Mouse (Mus musculus): ENCODE measurements around the gene Rab3il1. TPM values are rescaled to one million over a fixed set of nuclear protein-coding genes. Genes with fewer than 3 reads are reported as not detected.

Rab3il1 gene
- polyA plus RNA-seq, 1 experiment: 90.9 TPM

DNA sequence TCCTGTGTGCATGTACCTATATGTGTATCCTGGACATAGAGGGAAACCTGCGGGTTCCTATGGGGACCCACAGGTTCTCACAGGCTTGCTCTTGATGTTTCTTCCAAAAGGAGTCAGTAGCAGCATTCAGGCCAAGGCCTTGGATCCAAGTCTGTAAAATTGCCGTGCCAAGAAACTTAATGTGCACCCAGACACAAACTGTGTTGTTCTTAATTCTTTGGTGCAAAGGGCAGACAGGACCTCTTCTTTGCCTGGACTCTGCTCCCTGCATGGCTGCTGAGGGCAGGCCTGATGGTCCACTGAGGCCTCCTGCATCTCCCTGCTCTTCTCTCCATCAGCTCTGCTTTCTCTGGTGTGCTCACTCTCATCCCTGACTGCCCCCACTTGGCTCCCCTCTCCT lies 28.3 kb downstream of the Rab3il1 start:
- H3K27me3 ChIP-seq (ENCODE audit: control insufficient read depth): no peaks in the 10 kb centered on the region; the same call in 1 of the 2 replicates
- no peaks in the 10 kb centered on the region for H3K9me3 ChIP-seq (ENCODE audit: control insufficient read depth, low read length)

DNA sequence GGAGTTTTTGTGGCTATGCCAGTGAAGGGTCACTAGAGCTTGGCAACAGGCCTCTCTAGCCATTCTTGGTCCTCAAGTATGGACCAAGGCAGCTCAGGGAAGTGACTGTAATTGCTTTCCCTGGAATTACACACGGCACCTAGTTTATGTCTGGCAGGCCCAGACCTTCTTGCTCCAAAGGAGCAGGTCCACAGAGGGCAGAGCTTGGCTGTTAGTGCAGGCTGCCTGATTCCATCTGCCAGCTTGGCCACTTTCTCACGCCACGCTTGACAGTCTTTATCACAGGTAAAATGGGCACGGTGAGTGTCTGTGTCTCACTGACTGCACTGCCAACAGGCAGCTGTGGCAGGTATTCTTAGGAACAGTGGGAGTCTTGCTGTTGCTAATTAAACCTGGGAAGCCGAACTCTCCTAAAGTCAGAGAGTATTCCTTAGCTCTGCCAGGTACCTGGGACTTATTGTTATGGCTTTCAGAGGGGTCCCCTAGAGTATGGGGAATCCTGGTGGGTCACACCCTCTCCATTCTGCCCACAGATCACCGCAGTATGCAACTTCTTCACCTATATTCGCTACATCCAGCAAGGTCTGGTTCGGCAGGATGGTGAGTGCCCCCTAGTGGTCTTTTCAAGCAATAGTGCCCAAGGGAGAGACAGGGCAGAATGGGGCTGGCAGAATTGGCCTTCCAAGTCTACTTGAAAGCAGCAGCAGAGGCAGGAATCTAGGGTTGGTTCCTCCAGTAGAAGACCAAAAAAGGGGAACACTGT lies 31.9 kb downstream of the Rab3il1 start:
- Histone ChIP-seq H3K4me3 (replicated peaks) (no peak overlapping the region), H3K4me1 (ENCODE audit: control insufficient read depth) (peaks cover 56% of the 10 kb centered on the region), H3K9me3 (ENCODE audit: control insufficient read depth, low read length) (no peaks in the 10 kb centered on the region), H3K27me3 (ENCODE audit: control insufficient read depth) (no peaks in the 10 kb centered on the region; the same call in 1 of the 2 replicates), H3K36me3 (ENCODE audit: control insufficient read depth) (peaks cover 100% of the 10 kb centered on the region)
- no peak for TF ChIP-seq TAL1 (IDR thresholded peaks at IDR 0.05; ENCODE audit: low read length)
- no peak for TF ChIP-seq GATA1 (IDR thresholded peaks at IDR 0.05; ENCODE audit: low read length)

More for the DNA sequence above, 28.3 kb downstream of the Rab3il1 start:
- Histone ChIP-seq H3K4me1 (ENCODE audit: control insufficient read depth) (peaks cover 65% of the 10 kb centered on the region), H3K4me3 (replicated peaks) (no peak overlapping the region), H3K36me3 (ENCODE audit: control insufficient read depth) (peaks cover 100% of the 10 kb centered on the region)
- no peak for TF ChIP-seq TAL1 (IDR thresholded peaks at IDR 0.05; ENCODE audit: low read length)
- TF ChIP-seq GATA1 (IDR thresholded peaks at IDR 0.05; ENCODE audit: low read length): no peak

DNA sequence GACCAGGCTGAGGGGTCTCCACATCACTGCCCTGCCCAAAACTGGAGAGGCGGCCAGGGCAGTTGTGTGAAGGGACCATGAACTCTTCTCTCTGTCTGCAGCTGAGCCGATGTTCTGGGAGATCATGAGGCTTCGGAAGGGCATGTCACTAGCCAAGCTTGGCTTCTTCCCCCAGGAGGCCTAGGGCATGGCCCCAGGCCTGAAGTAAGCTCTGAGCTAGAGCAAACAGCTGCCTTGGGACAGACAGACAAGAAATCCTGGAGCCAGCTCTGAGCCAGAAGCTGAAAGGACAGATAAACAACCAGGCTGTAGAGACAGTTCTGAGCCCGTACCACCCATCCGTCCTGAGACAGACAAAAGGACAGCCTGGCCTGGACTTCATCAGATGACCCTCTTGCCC lies 32.9 kb downstream of the Rab3il1 start:
- Histone ChIP-seq H3K4me1 (ENCODE audit: control insufficient read depth) (peaks cover 61% of the 10 kb centered on the region), H3K4me3 (replicated peaks) (no peak overlapping the region), H3K9me3 (ENCODE audit: control insufficient read depth, low read length) (no peaks in the 10 kb centered on the region), H3K27me3 (ENCODE audit: control insufficient read depth) (no peaks in the 10 kb centered on the region; the same call in 1 of the 2 replicates), H3K36me3 (ENCODE audit: control insufficient read depth) (peaks cover 100% of the 10 kb centered on the region)
- TF ChIP-seq GATA1 (IDR thresholded peaks at IDR 0.05; ENCODE audit: low read length) (no peak), TAL1 (IDR thresholded peaks at IDR 0.05; ENCODE audit: low read length) (no peak)

- Histone ChIP-seq H3K36me3 (ENCODE audit: control insufficient read depth) (peaks cover 100% of the 10 kb centered on the region), H3K27me3 (ENCODE audit: control insufficient read depth) (no peaks in the 10 kb centered on the region; the same call in 1 of the 2 replicates), H3K9me3 (ENCODE audit: control insufficient read depth, low read length) (no peaks in the 10 kb centered on the region), H3K4me1 (ENCODE audit: control insufficient read depth) (peaks cover 64% of the 10 kb centered on the region), H3K4me3 (replicated peaks) (no peak overlapping the region)
- TF ChIP-seq GATA1 (IDR thresholded peaks at IDR 0.05; ENCODE audit: low read length): no peak
These were observed 33.4 kb downstream of the Rab3il1 start for GRCm38 (mm10) chr19:10034785-10035447.

DNA sequence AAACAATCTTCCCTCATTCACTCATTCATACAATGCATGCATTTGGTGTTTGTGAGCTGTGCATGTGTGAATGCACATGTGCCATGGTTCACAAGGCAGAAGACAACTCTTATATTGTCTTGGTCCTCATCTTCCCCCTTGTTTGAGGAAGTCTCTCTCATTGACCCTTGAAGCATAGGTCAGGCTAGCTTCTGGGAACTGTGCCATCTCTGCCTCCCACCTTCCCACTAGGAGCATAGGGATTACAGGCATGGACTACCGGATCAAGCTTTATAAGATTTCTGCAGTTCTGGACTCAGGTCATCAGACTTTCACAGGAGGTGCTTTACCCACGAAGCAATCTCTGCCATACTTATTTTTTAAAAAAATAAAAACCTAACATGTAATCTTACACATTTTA lies 36.1 kb downstream of the Rab3il1 start:
- Histone ChIP-seq H3K4me3 (replicated peaks) (no peak overlapping the region), H3K9me3 (ENCODE audit: control insufficient read depth, low read length) (no peaks in the 10 kb centered on the region), H3K4me1 (ENCODE audit: control insufficient read depth) (peaks cover 79% of the 10 kb centered on the region), H3K36me3 (ENCODE audit: control insufficient read depth) (peaks cover 91% of the 10 kb centered on the region), H3K27me3 (ENCODE audit: control insufficient read depth) (no peaks in the 10 kb centered on the region; the same call in 1 of the 2 replicates)
- no peak for TF ChIP-seq GATA1 (IDR thresholded peaks at IDR 0.05; ENCODE audit: low read length)
- TF ChIP-seq TAL1 (IDR thresholded peaks at IDR 0.05; ENCODE audit: low read length): no peak

DNA sequence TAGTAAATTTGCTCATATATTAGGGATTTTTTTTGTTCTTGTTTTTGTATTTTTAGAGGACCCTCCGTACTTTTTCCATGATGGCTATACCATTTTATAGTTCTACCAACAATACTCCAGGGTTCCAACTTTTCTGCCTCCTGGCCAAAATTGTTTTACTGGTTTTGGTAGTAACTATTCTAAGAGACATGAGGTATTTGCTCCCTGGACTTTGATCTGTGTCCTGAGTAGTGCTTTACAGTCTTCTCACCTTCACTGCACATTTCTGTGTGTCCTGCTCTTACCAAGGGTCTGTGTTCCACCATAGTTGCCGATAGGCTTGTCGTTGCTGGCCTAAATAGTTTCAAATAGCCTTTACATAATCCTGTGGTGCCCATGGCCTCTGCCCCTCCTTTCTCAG lies 36.9 kb downstream of the Rab3il1 start:
- Histone ChIP-seq H3K27me3 (ENCODE audit: control insufficient read depth) (no peaks in the 10 kb centered on the region; the same call in 1 of the 2 replicates), H3K9me3 (ENCODE audit: control insufficient read depth, low read length) (no peaks in the 10 kb centered on the region), H3K4me3 (replicated peaks) (no peak overlapping the region), H3K36me3 (ENCODE audit: control insufficient read depth) (peaks cover 91% of the 10 kb centered on the region), H3K4me1 (ENCODE audit: control insufficient read depth) (peaks cover 80% of the 10 kb centered on the region)
- no peak for TF ChIP-seq TAL1 (IDR thresholded peaks at IDR 0.05; ENCODE audit: low read length)
- TF ChIP-seq GATA1 (IDR thresholded peaks at IDR 0.05; ENCODE audit: low read length): no peak

GRCm38 (mm10) chr19:10038910-10039309 lies 37.4 kb downstream of the Rab3il1 start:
- H3K4me1 ChIP-seq (ENCODE audit: control insufficient read depth): peaks cover 80% of the 10 kb centered on the region
- TF ChIP-seq TAL1 (IDR thresholded peaks at IDR 0.05; ENCODE audit: low read length) (no peak), GATA1 (IDR thresholded peaks at IDR 0.05; ENCODE audit: low read length) (no peak)
- H3K36me3 ChIP-seq (ENCODE audit: control insufficient read depth): peaks cover 91% of the 10 kb centered on the region

GRCm38 (mm10) chr19:10039615-10040014 lies 38.1 kb downstream of the Rab3il1 start:
- Histone ChIP-seq H3K27me3 (ENCODE audit: control insufficient read depth) (no peaks in the 10 kb centered on the region; the same call in 1 of the 2 replicates), H3K36me3 (ENCODE audit: control insufficient read depth) (peaks cover 91% of the 10 kb centered on the region), H3K4me3 (replicated peaks) (no peak overlapping the region), H3K9me3 (ENCODE audit: control insufficient read depth, low read length) (no peaks in the 10 kb centered on the region), H3K4me1 (ENCODE audit: control insufficient read depth) (peaks cover 80% of the 10 kb centered on the region)
- TF ChIP-seq GATA1 (IDR thresholded peaks at IDR 0.05; ENCODE audit: low read length) (no peak), TAL1 (IDR thresholded peaks at IDR 0.05; ENCODE audit: low read length) (no peak)

More at GRCm38 (mm10) chr19:10038910-10039309, 37.4 kb downstream of the Rab3il1 start:
- Histone ChIP-seq H3K4me3 (replicated peaks) (no peak overlapping the region), H3K9me3 (ENCODE audit: control insufficient read depth, low read length) (no peaks in the 10 kb centered on the region), H3K27me3 (ENCODE audit: control insufficient read depth) (no peaks in the 10 kb centered on the region; the same call in 1 of the 2 replicates)

GRCm38 (mm10) chr19:10040866-10041387 lies 39.5 kb downstream of the Rab3il1 start:
- H3K4me1 ChIP-seq (ENCODE audit: control insufficient read depth): peaks cover 80% of the 10 kb centered on the region
- H3K9me3 ChIP-seq (ENCODE audit: control insufficient read depth, low read length): no peaks in the 10 kb centered on the region
- TF ChIP-seq TAL1 (IDR thresholded peaks at IDR 0.05; ENCODE audit: low read length) (no peak), GATA1 (IDR thresholded peaks at IDR 0.05; ENCODE audit: low read length) (no peak)
- peak overlapping the region; percentile 75 for H3K4me3 ChIP-seq (replicated peaks)
- peaks cover 91% of the 10 kb centered on the region for H3K36me3 ChIP-seq (ENCODE audit: control insufficient read depth)
- H3K27me3 ChIP-seq (ENCODE audit: control insufficient read depth): no peaks in the 10 kb centered on the region

All from erythroblast, embryonic 14.5 days (primary cell).